Mouse (Mus musculus): ENCODE results near the gene Npw. TPM values are rescaled to one million over a fixed set of nuclear protein-coding genes. Genes with fewer than 3 reads are reported as not detected.
"Not testable (repeated sequence)": the region's sequence is repeated elsewhere in the genome, so short reads cannot be mapped to it uniquely, and the experiment has no call there.

Npw gene
- polyA plus RNA-seq, 1 experiment from 2014 or later = 0.47 TPM

- Histone ChIP-seq H3K4me3 (ENCODE audit: low read depth, low read length) (peak overlapping the region; percentile 99), H3K27ac (ENCODE audit: low read depth, low read length) (peak overlapping the region; percentile 82; the same call in 1 of the 2 replicates), H3K4me2 (peak overlapping the region; percentile 90), H3K4me1 (replicated peaks; ENCODE audit: control insufficient read depth, insufficient read depth, low read length) (peaks cover 34% of the 10 kb centered on the region), H3K9ac (ENCODE audit: low read depth, low read length) (peak overlapping the region; percentile 98)
- peak; percentile 27; the same call in 1 of the 2 replicates for ATAC-seq (replicated peaks; ENCODE audit: low FRiP score)
- H3K9me3 ChIP-seq (ENCODE audit: control insufficient read depth, low read length); H3K36me3 ChIP-seq (ENCODE audit: control insufficient read depth, insufficient read depth, low read length); H3K27me3 ChIP-seq (replicated peaks; ENCODE audit: control insufficient read depth, insufficient read depth, low read length); DNase-seq (ENCODE audit: low spot score): not testable (repeated sequence)
- WGBS = 8% methylated on average over 15 of the region's 15 CpGs
Measured at GRCm38 (mm10) chr17:24669214-24669544, 10.9 kb upstream of the Npw start.

GRCm38 (mm10) chr17:24667416-24667815, 9.2 kb upstream of the Npw start:
- H3K4me1 ChIP-seq (replicated peaks; ENCODE audit: control insufficient read depth, insufficient read depth, low read length) = peaks cover 28% of the 10 kb centered on the region
- no peak overlapping the region for H3K4me2 ChIP-seq
- no peaks in the 10 kb centered on the region for H3K36me3 ChIP-seq (ENCODE audit: control insufficient read depth, insufficient read depth, low read length)
- DNase-seq (ENCODE audit: low spot score) (no peak), ATAC-seq (replicated peaks; ENCODE audit: low FRiP score) (no peak)
- H3K27ac ChIP-seq (ENCODE audit: low read depth, low read length) = no peak overlapping the region
- no peak overlapping the region for H3K4me3 ChIP-seq (ENCODE audit: low read depth, low read length)
- H3K27me3 ChIP-seq (replicated peaks; ENCODE audit: control insufficient read depth, insufficient read depth, low read length) = no peaks in the 10 kb centered on the region
- H3K9me3 ChIP-seq (ENCODE audit: control insufficient read depth, low read length) = no peaks in the 10 kb centered on the region
- WGBS = 28% methylated on average over 6 of the region's 6 CpGs
- no peak overlapping the region for H3K9ac ChIP-seq (ENCODE audit: low read depth, low read length)

GRCm38 (mm10) chr17:24667011-24667410, 8.8 kb upstream of the Npw start:
- H3K4me1 ChIP-seq (replicated peaks; ENCODE audit: control insufficient read depth, insufficient read depth, low read length) = peaks cover 24% of the 10 kb centered on the region
- H3K36me3 ChIP-seq (ENCODE audit: control insufficient read depth, insufficient read depth, low read length) = not testable (repeated sequence)

GRCm38 (mm10) chr17:24654969-24655368, 3.3 kb downstream of the Npw start:
- Histone ChIP-seq H3K36me3 (ENCODE audit: control insufficient read depth, insufficient read depth, low read length) (no peaks in the 10 kb centered on the region), H3K27me3 (replicated peaks; ENCODE audit: control insufficient read depth, insufficient read depth, low read length) (peaks cover 53% of the 10 kb centered on the region), H3K9ac (ENCODE audit: low read depth, low read length) (no peak overlapping the region), H3K4me3 (ENCODE audit: low read depth, low read length) (no peak overlapping the region), H3K4me1 (replicated peaks; ENCODE audit: control insufficient read depth, insufficient read depth, low read length) (peaks cover 15% of the 10 kb centered on the region), H3K27ac (ENCODE audit: low read depth, low read length) (no peak overlapping the region), H3K4me2 (no peak overlapping the region), H3K9me3 (ENCODE audit: control insufficient read depth, low read length) (no peaks in the 10 kb centered on the region)
- WGBS = 72% methylated on average over 4 of the region's 4 CpGs
- no peak for DNase-seq (ENCODE audit: low spot score)
- ATAC-seq (replicated peaks; ENCODE audit: low FRiP score) = no peak

More at GRCm38 (mm10) chr17:24667011-24667410, 8.8 kb upstream of the Npw start:
- ATAC-seq (replicated peaks; ENCODE audit: low FRiP score); H3K4me2 ChIP-seq; H3K9ac ChIP-seq (ENCODE audit: low read depth, low read length); H3K27me3 ChIP-seq (replicated peaks; ENCODE audit: control insufficient read depth, insufficient read depth, low read length); H3K4me3 ChIP-seq (ENCODE audit: low read depth, low read length); H3K9me3 ChIP-seq (ENCODE audit: control insufficient read depth, low read length); DNase-seq (ENCODE audit: low spot score); H3K27ac ChIP-seq (ENCODE audit: low read depth, low read length): not testable (repeated sequence)
- 55% methylated on average over 7 of the region's 7 CpGs for WGBS

GRCm38 (mm10) chr17:24653967-24654710, 4.1 kb downstream of the Npw start:
- H3K9ac ChIP-seq (ENCODE audit: low read depth, low read length) = no peak overlapping the region
- peaks cover 52% of the 10 kb centered on the region for H3K27me3 ChIP-seq (replicated peaks; ENCODE audit: control insufficient read depth, insufficient read depth, low read length)
- ATAC-seq (replicated peaks; ENCODE audit: low FRiP score) = no peak; the same call in 1 of the 2 replicates

GRCm38 (mm10) chr17:24651835-24652234, 6.4 kb downstream of the Npw start:
- no peak for DNase-seq (ENCODE audit: low spot score)

More at GRCm38 (mm10) chr17:24653967-24654710, 4.1 kb downstream of the Npw start:
- no peak overlapping the region for H3K27ac ChIP-seq (ENCODE audit: low read depth, low read length)
- peak; percentile 83 for DNase-seq (ENCODE audit: low spot score)
- H3K4me3 ChIP-seq (ENCODE audit: low read depth, low read length) = peak overlapping the region; percentile 23; the same call in 1 of the 2 replicates
- peaks cover 21% of the 10 kb centered on the region for H3K4me1 ChIP-seq (replicated peaks; ENCODE audit: control insufficient read depth, insufficient read depth, low read length)
- peak overlapping the region; percentile 55 for H3K4me2 ChIP-seq
- no peaks in the 10 kb centered on the region for H3K9me3 ChIP-seq (ENCODE audit: control insufficient read depth, low read length)
- no peaks in the 10 kb centered on the region for H3K36me3 ChIP-seq (ENCODE audit: control insufficient read depth, insufficient read depth, low read length)
- 5% methylated on average over 19 of the region's 19 CpGs for WGBS

GRCm38 (mm10) chr17:24650766-24651165, 7.5 kb downstream of the Npw start:
- DNase-seq (ENCODE audit: low spot score) = no peak
- no peaks in the 10 kb centered on the region for H3K9me3 ChIP-seq (ENCODE audit: control insufficient read depth, low read length)
- no peak overlapping the region for H3K27ac ChIP-seq (ENCODE audit: low read depth, low read length)
- H3K27me3 ChIP-seq (replicated peaks; ENCODE audit: control insufficient read depth, insufficient read depth, low read length) = peaks cover 29% of the 10 kb centered on the region
- H3K9ac ChIP-seq (ENCODE audit: low read depth, low read length) = no peak overlapping the region
- WGBS = 70% methylated on average over 4 of the region's 4 CpGs
- H3K4me2 ChIP-seq = peak overlapping the region; percentile 97
- peaks cover 19% of the 10 kb centered on the region for H3K4me1 ChIP-seq (replicated peaks; ENCODE audit: control insufficient read depth, insufficient read depth, low read length)
- no peak overlapping the region; the same call in 1 of the 2 replicates for H3K4me3 ChIP-seq (ENCODE audit: low read depth, low read length)
- no peak for ATAC-seq (replicated peaks; ENCODE audit: low FRiP score)
- no peaks in the 10 kb centered on the region for H3K36me3 ChIP-seq (ENCODE audit: control insufficient read depth, insufficient read depth, low read length)

More at GRCm38 (mm10) chr17:24651835-24652234, 6.4 kb downstream of the Npw start:
- no peak for ATAC-seq (replicated peaks; ENCODE audit: low FRiP score)
- Histone ChIP-seq H3K36me3 (ENCODE audit: control insufficient read depth, insufficient read depth, low read length) (no peaks in the 10 kb centered on the region), H3K27me3 (replicated peaks; ENCODE audit: control insufficient read depth, insufficient read depth, low read length) (peaks cover 34% of the 10 kb centered on the region), H3K4me2 (no peak overlapping the region), H3K27ac (ENCODE audit: low read depth, low read length) (no peak overlapping the region), H3K4me1 (replicated peaks; ENCODE audit: control insufficient read depth, insufficient read depth, low read length) (peaks cover 14% of the 10 kb centered on the region), H3K4me3 (ENCODE audit: low read depth, low read length) (no peak overlapping the region), H3K9ac (ENCODE audit: low read depth, low read length) (no peak overlapping the region), H3K9me3 (ENCODE audit: control insufficient read depth, low read length) (no peaks in the 10 kb centered on the region)
- 46% methylated on average over 3 of the region's 3 CpGs for WGBS

GRCm38 (mm10) chr17:24650070-24650616, 8.1 kb downstream of the Npw start, which contains the start of gene Slc9a3r2:
Gene Slc9a3r2 (minus strand): TSS chr17:24650327.
- Histone ChIP-seq H3K4me3 (ENCODE audit: low read depth, low read length) (peak within 1 kb of the TSS; percentile 71), H3K9ac (ENCODE audit: low read depth, low read length) (peak within 1 kb of the TSS; percentile 77), H3K4me2 (peak within 1 kb of the TSS; percentile 97), H3K4me1 (replicated peaks; ENCODE audit: control insufficient read depth, insufficient read depth, low read length) (peaks cover 25% of the 10 kb centered on the region), H3K27me3 (replicated peaks; ENCODE audit: control insufficient read depth, insufficient read depth, low read length) (peaks cover 29% of the 10 kb centered on the region), H3K36me3 (ENCODE audit: control insufficient read depth, insufficient read depth, low read length) (no peaks in the 10 kb centered on the region), H3K27ac (ENCODE audit: low read depth, low read length) (no peak within 1 kb of the TSS), H3K9me3 (ENCODE audit: control insufficient read depth, low read length) (no peaks in the 10 kb centered on the region)
- under 1% methylated on average over 26 of the region's 41 CpGs for WGBS
- DNase-seq (ENCODE audit: low spot score) (no peak), ATAC-seq (replicated peaks; ENCODE audit: low FRiP score) (peak; percentile 72)

Measured in liver, embryonic 11.5 days (tissue).